Mouse (Mus musculus) mouse trophoblast stem cell (cell line): ENCODE measurements around the gene 2010003K11Rik.

ENCODE experiments used
- in situ Hi-C, 2 experiments: fragments of 300-500 bp; cut with MseI, MboI; formaldehyde crosslinking; loops; 2 replicates in 1 of 2; 3 replicates in 1 of 2; pipeline ENCODE4 v1.15.1; 2025

The 2010003K11Rik gene

DNA sequence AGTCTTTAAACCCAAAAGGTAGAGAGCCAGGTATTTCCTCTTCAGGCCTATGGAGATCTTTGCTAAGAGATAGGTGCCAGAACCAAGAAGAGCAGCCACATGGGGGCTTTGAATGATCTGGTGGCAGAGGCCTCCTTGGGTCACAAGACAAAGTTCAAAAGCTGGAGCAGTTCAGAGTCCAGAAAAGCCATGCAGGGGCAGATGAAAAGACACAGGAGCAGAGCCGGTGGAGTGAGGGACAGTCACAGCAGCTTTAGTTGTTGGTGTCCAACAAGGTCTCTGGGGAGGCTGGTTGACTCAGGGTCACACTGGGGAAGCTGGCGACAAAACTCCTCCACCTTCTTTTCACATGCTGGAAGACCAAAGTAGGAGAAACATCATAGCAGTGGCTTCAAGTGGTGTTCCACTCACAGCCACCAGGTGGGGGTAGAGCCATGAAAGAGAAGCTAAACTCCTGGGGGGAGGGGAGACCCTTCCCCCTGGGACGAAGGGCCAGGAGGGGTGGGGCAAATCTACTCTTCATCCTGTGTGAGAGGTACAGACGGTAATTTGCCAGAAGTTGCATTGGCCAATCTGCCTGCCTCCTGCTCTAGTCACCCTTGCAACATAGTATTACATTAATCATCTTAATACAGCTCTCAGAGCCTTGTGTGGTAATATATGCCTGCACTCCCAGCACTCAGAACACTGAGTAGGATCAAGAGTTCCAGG is 965 bp downstream of the 2010003K11Rik start:
- in situ Hi-C loops, result no loop called here

DNA sequence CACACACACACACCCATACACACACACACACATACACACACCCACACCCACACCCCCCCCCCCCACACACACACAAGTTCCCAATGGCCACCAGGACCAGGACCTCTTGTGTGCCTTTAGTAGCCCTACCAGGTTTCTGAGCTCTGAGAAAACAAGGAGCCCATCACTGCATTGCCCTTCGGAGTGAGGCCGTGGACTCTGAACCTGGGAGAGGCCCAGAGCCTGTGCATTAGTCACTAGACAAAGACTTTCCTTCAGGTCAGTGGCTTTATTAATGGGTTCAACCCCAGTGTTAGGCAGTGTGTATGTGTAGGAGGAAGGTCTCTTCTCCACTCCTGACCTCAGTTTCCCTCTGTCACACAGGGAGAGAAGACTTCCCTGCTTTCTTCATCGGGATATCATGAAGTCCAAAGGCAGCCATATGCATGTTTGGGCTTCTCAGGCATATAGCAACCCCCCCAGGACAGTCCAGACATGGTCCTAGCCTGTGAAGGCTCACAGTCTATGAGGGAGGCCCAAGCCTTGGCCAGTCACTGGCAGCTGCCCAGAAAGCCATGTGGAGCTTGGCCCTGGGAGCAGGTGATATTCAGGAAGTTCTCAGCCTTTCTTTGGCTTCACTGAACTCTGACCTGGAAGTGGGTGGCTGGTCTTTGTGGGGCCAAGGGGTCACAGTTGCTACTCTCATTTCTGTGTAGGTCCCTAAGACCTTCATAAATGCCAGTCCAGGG is 1.7 kb downstream of the 2010003K11Rik start:
- in situ Hi-C loops, result no loop called here

DNA sequence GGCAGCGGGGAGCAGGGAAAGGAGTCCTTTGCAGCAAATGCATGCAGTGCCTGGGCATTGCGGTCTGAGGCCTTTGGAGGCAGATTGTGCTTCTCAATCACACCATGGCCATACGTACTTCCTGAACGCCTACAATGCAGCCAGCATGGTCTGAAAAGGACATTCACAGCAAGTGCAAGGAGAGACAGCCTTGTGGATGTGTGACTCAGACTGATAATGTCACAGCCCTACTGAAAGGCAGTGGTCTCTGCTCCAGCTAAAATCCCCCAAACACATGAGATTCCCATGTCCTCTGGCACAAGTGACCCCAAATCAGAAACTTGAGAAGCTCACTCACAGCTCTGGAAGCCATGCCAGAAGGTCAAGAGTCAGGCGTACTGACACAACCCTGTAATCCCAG is 2.6 kb downstream of the 2010003K11Rik start:
- in situ Hi-C loops, result no loop called here

DNA sequence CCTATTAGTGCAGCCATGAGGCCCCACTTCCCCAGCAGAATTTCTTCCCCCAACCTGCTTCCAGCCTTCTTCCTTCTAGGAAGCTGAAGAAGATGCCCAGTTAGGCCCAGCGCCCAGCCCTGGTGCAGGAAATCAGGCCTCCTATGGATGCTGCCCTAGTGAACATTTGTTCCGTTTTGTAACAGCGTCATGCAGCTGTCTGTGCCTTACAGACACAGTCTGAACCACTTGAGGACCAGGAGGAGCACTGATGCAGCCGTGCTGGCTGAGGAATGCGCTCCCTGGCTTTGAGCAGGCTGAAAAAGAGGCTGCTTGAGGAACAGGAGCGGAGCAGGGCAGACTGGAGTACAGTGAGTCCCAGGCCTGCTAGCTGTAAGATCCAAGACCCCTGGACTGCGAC is 3.7 kb downstream of the 2010003K11Rik start:
- in situ Hi-C loops, result no loop called here

DNA sequence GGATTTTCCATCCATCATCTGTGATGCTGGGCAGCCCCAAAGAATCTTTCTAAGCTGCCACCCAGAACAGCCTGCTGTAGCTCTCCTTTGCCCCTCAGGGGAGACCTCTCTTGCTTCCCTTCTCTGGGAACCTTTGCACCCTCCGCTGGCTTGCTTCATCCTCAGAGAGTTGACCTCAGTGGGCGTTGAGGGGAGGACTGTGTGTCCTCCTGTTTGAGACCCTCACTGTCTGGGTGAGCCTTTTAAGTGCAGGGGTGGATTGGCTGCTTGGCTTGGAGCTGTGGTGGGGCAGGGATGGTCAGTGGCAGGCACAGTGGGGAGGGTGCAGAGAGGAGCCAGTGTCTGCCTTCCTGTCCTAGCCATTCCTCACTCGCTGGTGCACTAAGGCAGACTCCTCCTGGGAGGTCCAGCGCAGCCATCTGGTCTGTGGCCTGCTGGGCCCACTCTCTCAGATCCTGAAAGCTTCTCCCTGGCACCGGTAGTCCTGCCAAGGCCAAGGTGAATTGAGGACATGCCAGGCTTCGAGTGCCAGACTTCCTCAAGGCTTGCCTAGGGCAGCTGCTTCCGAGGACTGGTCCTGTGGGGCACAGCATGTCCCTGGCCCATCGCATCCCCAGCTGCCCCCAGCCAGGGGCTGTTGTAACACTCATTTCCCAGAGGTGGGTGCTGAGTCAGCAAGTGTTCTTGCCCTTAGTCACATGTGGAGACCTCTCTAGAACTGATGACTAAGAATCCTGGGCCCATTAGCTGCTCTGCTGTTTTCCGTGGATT is 5.7 kb downstream of the 2010003K11Rik start:
- in situ Hi-C loops, result no loop called here

DNA sequence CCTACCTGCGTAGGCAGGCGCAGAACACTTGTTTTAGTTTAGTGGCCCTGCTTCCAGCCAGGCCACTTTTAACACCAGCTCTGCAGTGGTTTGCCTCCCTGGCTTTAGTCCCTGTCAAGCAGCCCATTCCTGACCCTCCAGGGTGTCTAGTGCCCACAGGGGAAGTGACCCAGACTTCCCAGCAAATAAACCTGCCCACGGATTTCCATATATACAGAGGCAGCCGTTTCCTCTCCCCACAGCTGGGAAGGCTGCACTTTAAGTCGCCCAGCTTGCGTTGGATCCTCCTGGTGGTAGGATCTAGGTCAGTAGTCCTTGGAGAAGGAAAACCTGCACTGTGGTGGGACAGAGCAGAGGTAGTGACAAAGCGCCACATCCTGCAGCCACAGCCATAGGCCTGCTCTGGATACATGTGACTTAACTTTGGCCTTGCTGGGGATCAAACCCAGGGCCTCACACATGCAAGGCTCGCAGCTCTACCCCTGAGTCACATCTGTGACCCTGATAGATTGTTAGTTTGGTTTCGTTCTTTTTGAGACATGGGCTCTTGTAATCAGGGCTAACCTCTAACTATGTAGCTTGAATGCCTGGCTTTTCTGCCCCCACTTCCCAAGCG is 7.2 kb downstream of the 2010003K11Rik start:
- in situ Hi-C loops, result no loop called here

DNA sequence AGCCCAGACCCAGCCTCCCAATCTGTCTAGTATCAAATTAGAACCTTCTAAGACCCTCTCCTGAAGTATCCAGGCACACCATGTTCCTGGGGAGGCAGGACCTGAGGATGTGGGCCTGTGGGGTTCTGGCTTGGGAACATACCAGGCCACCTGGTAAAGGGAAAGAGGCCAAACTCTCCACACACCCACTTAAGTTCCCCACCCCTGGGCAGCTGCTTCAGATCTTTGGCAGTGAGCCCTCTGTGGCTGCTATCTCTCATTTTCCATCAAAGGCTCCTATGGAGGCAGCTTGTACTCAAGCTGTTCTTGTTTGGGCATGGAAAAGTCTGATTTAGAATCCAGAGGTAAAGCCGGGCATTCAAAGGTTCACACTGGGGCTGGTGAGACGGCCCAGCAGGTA is 10.5 kb downstream of the 2010003K11Rik start:
- in situ Hi-C loops, result no loop called here

DNA sequence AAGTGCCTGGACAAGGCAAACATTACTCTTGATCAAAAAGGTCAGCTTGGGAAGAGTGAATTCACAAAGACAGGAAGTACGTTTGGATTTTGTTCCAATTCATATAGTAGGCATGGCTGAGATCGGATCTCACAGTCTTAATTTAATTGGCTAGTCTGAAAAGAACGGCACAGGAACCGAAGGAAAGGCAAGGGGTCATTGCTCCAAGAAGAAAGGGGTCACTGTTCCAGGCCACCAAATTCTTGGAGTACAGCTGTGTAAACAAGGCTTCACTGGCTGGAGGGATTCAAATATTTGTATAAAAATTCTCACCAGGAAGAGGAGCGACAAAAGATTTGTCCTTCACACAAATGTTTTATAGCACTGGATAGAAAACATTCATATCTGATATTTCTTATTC is 13.4 kb downstream of the 2010003K11Rik start:
- in situ Hi-C loops, result no loop called here

DNA sequence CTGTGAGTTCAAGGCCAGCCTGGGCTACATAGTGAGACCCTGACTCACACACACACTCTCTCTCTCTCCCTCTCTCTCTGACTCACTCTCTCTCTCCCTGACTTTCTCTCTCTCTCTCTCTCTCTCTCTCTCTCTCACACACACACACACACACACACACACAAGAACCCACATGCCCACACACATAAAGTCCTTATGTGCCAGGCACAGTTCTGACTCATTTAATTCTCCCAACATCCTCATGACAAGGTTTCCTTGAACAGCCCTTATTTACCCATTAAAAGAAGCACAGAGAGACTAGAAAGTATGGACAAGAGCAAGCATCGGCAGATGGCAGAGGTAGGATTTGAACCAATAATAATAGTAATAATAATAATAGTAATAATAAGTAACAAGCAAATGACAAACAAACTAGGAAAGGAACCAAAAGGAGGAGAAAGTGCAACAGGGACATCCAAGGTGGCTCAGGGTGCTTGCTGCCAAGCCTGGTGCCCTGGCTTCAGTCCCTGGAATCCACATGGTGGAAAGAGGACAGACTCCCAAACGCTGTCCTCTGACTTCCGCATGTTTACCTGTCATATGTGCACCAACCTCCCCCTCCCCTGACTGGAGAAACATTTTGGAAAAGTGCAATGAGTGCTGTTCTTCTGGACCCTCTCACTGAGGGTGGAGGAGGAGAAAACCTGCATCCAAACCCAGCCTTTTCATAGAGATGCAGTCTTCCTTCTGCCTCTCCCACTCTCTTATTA is 16.1 kb downstream of the 2010003K11Rik start:
- in situ Hi-C loops, result no loop called here

DNA sequence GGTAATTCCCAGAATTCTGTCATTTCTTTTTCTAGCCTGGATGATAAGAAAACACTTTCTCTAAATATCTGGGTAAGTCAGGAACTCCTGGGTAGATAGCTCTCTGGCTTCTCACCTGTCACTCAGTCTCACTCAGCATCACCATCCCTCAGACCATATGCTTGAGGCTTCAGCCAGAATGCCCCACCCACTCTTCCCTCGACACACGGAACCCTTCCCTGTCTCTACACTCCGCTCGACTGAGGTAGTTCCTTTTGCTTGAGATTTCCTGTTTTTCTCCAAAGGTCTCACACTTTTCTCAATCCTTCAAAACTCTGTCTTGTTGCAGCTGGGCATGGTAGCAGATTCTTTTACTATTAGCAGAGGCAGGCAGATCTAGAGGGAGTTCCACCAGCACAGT is 17.1 kb downstream of the 2010003K11Rik start:
- in situ Hi-C loops, result no loop called here

DNA sequence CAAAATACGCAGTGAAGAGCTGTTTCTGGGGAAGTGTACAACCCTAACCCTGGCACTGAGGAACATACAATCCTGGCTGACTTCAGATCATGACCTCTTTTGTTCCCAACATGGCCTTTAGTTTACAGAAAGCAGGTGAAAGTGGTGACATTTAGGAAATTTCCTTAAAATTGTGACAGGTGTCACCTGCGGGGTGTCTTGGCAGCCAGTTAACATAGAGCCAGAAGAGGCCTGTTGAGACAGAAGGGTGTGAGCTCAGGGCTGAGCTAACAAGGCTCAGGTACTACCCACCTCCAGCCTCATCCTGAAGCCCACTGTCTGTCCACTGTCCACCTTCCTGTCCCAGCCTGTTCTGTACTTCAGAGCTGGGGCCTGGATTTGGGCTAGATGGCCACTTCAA is 18.3 kb downstream of the 2010003K11Rik start:
- in situ Hi-C loops, result no loop called here

DNA sequence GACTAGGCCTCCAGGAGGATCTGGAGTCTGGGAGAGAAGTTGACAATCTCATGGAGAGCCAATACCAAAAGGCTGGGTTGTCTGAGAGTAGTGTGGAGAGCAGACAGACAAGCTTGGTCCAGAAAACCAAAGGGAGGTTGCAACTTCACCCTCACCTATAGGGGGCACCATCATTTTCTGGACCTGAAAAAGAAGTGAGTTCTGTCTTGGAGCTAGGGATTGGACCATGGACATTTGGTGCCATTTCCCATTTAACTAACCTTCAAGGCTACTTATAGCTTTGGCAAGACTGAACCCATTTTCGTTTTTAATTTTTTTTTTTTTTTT is 20.2 kb downstream of the 2010003K11Rik start:
- in situ Hi-C loops, result no loop called here

DNA sequence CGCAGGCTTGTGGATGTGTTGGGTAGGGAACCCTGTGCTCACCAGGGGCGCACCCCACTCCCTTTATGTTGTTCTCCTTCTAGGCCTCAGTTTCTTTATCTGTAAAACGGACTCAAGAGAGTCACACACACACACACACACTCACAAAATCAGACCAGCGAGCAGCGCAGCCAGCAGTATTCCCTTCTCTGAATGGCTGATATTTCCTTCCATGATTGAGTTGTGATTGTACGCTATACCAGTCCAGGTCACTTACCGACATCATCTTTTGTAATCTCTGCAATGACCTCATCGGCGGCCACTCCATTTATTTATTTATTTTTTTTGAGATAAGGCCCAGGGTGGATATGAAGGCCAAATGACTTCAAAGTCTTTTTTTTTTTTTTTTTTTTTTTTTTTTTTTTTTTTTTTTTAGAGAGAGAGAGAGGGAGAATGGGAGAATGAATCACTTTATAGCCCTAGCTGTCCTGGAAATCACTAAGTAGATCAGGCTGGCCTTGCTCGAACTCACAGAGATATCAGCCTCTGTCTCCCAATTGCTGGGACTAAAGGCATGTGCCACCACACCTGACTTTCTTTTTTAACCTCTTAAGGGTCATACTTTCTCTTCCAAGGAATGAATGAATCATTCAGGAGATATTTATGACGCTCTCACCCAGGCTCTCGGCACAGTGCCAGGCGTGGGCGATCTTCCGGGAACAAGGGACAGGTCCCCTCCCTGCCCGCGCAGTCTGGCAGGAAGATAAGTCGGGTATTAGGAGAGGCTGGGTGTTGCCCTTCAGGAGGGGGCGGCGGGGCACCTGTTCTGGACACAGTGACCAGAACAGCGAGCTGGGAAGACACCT is 20.8 kb downstream of the 2010003K11Rik start, which contains the start of gene Syt12:
Gene Syt12 (minus strand): TSS at position 103 of the 845 bp plus-strand sequence.
- in situ Hi-C loops, result no loop called here

DNA sequence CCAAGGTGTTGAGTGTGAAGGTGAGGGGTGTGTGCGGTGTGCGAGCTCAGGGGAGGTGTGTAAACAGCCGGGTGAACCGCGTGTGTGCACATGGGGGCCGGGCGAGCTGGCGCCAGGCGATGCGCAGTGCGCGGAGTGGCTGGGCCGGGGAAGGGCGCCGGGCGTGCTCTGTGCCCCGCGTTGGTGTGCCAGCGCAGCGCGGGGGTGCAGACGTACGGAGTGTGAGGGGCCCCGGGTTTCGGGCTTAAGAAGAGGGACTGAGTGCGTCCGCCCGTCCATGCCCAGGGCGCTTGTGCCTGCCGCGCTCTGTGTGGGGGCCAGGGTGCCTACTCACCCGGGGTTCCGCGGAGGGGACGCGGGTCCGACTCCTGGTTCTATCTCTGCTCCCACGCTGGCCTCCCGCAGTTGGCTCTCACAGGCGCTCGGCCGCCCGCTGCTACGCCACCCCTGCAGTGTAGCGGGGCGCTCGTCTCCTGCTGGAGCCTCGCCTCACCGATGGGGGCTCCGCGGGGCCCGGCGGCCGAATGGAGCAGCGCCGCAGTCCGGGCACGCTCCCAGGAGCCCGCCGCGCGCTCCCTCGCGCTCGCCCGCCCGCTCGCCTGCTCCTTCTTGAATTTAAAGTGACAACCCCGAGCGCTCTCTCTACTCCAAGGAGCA is 21.7 kb downstream of the 2010003K11Rik start:
- in situ Hi-C loops, result no loop called here

DNA sequence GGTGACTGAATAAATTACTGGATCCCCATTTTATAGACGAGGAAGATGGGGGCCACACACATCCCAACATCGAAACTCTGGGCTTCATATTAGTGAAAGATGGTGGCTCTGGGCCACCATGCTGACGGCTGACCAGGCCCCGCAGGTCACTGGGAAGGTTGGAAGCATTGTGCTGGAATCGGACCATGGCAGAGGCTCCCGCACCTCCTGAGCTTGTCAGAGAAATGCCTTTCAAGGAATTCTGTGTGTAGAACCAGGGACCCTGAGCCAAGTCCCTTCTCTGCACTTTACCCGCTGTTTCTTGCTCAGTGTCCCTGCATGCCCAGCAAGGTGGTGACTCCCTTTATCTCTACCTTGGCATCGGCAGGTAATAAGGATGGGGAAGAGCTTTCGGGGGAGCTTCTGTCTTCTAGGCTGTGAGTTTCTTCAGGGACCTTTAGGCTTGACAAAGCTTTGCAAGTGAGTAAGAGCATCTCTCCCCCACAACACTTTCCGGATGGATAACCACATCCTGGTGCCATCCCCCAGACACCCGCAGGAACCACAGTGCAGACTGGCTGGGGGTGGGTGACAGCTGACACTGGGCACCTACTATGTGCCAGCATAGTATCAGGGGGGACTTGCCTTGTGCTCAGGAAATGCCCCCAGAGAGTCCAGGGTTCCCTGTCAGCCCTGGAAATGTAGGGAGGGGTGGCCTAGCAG is 23.0 kb downstream of the 2010003K11Rik start:
- in situ Hi-C loops, result no loop called here

DNA sequence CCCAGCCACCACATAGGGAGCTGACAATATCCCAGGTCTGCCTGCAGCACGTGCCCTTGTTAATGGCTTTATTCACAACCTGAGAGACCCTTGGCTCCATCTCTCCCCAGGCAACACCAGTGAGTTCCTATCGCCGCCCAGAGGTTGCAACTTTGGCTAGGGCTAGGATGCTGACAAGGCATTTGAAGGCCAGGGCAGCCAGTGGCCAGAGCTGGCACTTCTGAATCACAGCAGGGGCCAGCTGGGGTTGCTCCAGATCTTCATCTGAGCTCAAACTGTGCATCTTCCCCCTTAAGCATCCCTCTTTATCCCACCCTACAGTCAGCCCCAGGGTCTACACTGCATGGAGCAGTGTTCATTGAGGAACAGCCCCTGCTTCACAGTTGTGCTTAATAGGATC is 23.6 kb downstream of the 2010003K11Rik start:
- in situ Hi-C loops, result no loop called here

DNA sequence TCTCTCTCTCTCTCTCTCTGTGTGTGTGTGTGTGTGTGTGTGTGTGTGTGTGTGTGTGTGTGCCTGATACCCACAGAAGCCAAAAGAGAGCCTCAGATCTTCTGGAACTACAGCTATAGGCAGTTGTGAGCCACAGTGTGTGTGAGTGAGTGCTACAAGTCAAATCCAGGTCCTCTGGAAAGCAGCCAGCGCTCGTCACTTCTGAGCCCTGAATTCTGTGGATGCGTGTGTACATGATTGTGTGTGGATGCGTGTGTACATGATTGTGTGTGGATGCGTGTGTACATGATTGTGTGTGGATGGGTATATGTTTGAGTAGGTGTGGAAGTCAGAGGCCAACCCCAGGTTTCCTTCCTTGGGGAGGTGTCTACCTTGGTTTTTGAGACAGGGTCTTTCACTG is 24.8 kb downstream of the 2010003K11Rik start:
- in situ Hi-C loops, result no loop called here

DNA sequence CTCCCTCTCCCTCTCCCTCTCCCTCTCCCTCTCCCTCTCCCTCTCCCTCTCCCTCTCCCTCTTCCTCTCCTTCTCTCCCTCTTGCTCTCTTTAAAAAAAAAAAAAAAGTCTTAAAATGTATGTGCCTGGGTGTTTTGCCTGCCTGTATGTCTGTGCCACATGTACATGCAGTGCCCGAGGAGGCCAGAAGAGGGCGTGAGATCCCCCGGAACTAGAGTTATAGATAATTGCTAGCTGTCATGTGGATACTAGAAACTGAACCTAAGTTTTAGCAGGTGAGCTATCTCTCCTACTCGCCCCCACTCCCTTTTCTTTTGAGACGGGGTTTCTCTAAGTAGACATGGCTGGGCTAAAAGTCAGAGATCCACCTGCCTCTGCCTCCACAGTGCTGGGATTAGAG is 30.0 kb downstream of the 2010003K11Rik start:
- in situ Hi-C loops, result no loop called here

DNA sequence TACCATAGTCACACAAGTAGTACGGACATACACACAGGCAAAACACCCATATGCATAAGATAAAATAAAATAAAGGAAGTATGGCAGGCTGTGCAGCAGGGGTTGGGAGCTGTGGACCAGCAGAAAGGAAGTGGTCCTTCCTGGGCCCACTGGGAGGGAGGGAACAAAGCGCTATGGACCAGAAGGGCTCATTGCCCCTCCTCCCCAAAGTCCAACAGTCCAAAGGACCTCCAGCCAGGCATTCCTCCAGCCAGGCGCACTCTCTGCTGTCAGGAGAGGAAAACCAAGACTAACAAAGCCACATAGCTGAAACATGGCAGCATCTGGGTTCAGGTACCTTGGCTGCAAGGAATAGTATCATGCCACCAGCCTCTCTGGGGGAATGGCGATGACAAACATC is 33.7 kb downstream of the 2010003K11Rik start:
- in situ Hi-C loops, result no loop called here
